Mouse (Mus musculus) spleen, adult 2 months (tissue): ENCODE measurements around the gene Pdpk1.

Experiments used
- CTCF ChIP-seq: fragments of 200-500 bp; IDR thresholded peaks from 2 replicates; pipeline ENCODE4 v1.5.1; 2011; ENCODE audit warnings: mild to moderate bottlenecking, inconsistent platforms; ENCODE audit not compliant: insufficient read depth, insufficient read length, insufficient replicate concordance; ENCODE audit errors: extremely low read depth
- POLR2A ChIP-seq: fragments of 200-500 bp; IDR thresholded peaks from 2 replicates; pipeline ENCODE4 v1.6.1; 2011; ENCODE audit warnings: low read depth, low read length, inconsistent platforms

DNA sequence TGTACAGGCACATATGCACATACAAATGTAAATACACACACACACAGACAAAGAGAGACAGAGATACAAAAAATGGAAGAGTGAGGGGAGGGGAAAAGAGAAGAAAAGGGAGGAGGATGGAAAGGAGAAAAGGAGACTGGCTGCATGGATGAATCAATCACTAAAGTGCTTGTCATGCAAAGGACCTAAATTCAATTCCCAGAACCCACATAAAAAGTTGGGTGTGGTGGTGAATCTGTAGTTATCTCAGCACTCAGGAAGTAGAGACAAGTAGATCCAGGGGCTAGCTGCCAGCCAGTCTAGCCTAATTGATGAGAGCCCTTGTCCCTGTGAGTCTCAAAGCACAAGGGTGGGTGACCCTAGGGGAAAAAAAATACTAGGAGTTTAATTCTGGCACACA, 16.7 kb downstream of the Pdpk1 start:
- no peak for TF ChIP-seq CTCF
- TF ChIP-seq POLR2A = no peak
